Mouse (Mus musculus) spleen, postnatal 4 days (tissue): ENCODE data around the gene Atg4a-ps.

Experiments
- DNase-seq, 2 experiments: peaks; one replicate each; pipeline ENCODE4 v3.0.0; 2022; ENCODE audit warnings: low spot score in 2 of 2

Atg4a-ps gene

DNA sequence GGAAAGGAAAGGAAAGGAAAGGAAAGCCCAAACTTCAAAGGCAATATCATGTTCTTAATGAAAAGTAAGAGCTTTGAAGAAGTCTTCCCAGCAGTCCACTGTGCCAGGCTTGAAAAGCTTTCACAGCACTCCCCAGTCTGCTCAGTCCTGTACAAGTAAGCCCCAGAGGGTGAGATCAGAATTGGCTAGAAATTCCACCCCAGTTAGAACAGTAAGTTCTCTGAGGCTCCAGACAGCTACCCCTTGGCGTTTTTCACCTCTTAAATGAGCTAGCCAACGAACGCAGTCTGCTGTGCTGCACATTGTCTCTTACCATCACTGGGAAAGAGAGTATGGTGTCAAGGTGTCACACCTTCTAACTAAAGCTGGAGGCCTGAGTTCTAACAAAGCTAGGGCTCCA is 18.2 kb downstream of the Atg4a-ps start:
- no peak for DNase-seq

DNA sequence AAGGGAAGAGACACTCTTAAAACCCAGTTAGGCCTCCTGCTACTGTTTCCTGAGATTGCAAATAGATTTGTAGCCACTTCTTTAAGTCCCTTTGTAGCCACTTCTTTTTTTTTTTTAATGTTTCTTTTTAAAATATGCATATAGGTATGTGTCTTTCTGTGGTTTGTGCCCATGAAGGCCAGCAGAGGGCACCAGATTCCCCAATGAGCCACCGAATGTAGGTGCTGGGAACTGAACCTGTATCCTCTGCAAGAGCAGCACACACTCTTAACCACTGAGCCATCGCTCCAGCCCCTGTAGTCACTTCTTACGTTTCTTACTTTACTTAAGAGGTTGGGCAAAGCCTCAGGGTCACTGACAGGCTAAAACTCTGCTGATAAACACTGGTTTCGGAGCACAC is 19.4 kb downstream of the Atg4a-ps start:
- no peak for DNase-seq

DNA sequence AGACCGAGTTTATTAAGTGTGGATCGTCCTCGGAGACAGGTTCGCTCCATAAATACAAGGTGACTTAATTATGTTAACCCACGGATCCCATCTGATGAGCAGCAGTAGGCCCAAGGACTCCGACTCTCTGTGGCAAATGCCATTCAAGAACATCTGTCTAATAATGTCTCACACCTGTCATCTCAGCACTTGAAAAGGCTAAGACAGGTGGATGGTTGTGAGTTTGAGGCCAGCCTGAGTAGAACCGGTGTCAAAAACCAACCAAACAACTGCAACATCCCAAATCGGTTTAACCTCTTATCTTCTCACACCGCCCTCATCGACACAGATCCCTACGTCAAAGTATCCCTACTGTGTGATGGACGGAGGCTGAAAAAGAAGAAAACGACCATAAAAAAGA is 20.7 kb downstream of the Atg4a-ps start:
- no peak for DNase-seq

DNA sequence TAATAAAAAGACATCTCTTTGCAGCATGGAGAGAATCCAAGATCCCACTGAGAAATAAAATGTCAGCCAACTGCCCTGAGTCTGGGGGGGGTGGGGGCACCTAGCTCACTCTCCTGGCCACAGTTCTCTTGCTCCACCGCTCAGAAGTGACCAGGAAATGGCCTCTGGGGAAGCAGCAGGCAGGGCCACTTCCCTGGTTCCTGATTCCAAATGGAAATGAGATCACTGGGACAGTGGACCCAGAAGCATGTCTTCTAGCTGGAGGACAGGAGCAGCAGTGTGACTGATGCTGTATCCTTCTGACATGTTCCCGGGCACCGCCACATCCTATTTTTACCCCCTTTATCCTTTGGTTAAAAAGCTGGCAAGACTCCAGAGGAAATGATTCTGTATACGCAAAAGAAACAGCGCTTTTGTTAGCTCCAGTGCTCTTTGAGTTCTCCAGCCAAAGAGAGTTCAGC is 21.2 kb downstream of the Atg4a-ps start:
- no peak for DNase-seq

DNA sequence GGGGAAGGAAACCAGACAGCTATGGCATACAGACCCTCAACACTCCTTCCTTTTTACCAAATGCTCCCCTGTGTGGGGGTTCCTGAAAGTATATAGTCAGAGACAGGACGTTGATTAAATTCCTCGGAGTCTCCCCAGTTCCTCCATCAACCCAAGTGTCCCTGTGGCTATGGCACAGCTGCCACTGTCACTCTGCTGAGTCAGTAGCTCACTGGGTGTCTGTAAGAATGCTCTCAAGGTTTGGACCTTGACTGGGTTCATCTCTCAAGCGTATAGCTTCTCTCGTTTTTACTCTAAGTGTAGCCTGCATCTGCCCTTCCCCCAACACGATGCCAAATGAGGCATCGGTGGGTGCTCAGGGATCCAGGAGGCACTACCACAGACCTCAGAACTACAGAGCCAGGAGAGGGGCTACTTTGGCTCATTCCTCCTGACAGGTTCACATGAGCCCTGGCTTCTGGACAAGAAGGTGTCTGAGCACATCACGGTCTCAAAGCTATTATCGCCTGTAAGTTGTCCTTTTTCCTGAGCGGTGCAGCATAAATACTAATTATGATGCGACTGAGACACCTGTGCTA is 21.9 kb downstream of the Atg4a-ps start:
- no peak for DNase-seq

DNA sequence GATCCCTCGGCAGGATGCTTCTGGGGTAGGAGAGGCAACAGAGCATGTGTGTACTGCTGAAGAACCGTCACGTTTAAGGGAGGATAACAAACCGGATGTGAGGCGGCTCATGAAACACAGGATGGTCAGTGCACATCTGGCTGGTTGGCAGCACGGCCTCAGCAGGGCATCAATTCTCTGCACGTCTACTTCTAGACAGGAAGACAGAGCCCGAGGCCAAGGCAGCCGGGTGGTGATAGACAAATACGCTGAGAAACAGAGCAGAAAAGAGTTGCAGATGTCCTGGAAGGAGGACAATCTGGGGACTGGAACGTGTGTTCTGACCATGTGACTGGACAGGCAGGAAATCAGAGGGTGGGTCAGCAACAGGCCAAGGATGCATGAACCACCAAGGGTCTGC is 25.8 kb downstream of the Atg4a-ps start:
- no peak for DNase-seq

DNA sequence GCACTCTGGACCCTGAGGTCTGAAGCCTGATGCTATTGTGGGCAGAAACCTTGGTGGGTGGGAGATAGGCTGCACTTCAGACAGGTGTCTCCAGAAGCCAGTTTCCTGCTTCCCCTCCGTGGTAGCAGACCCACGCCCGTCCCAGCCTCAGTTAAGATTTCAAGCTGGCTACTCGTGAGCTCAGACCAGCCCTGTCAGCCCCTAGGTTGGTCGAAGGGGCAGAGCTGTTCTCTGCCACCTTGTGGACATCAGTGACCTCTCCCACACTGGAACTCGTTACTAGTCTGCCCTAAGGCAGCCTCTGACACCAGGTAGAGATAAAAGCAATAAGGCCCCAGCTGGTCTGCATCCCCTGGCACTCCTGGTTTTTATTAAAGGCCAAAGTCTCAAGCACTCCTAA is 28.9 kb downstream of the Atg4a-ps start:
- DNase-seq: no peak

DNA sequence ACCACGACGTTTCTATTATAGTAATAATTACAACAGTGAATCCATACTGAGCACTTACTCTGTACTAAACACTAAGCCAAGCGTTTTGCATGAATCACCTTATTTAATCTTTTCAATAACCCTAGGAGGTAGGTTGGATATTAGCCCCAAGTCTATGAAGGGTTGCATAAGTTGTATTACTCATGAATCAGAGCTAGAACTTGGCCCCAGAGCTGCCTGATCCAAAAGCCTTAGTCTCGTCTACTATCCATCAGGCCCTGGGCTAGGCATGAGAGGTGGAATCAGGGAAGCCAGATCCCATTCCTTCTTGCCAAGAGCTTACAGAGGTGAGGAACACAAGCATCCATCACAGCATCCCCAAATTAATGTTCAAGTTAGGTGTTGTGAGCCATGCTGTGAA is 30.2 kb downstream of the Atg4a-ps start:
- no peak for DNase-seq

DNA sequence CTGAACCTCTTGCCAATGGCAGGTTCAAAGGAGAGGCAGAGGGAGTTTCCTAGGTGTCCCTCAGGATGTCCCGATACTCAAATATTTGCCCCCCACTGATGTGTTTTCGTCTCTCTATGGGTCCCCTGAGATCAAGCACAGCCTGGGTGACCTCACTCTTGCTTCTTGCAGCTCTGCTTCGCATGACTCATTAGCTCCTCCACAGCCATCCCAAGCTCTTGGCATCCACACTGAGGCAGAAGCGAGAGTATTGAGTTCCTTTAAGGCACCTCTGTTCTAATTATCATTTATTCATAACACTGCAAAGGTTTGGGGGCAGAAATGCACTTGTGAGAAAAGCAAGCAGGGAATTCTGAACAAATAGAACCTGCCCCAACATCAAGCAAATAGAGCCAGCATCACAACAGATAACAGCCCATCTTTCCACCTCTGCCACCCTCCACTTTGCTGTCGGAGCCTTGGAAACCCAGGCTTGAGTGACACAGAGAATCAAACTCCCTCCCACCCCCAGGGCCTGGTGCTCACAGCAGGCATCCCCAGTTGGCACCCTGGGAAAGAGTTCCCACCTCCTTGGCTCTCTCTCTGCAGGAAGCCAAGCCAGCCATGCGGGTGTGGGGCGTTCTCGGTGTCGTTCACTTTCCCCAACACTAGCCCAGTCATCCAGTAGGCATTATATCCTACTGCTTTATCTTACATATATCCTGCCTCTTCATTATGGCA is 33.1 kb downstream of the Atg4a-ps start:
- DNase-seq: no peak

DNA sequence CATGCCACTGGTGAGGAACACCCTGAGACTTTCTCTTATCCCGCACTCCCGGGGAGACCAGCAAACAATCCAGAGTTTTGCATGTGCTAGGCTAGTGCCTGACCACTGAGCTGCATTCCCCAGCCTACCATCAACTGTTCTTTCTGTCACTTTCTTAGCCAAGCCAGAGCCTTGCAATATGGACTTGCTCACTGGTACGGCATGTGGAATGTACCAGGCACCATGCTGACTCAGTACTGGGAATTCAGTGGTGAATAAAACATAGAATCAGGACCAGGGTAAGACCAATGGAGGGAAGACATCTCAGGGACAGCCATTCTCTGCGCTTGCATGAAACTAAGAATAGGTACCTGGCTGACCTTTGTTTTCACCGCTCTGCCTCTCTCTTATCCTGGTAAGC is 35.6 kb downstream of the Atg4a-ps start:
- DNase-seq: no peak

DNA sequence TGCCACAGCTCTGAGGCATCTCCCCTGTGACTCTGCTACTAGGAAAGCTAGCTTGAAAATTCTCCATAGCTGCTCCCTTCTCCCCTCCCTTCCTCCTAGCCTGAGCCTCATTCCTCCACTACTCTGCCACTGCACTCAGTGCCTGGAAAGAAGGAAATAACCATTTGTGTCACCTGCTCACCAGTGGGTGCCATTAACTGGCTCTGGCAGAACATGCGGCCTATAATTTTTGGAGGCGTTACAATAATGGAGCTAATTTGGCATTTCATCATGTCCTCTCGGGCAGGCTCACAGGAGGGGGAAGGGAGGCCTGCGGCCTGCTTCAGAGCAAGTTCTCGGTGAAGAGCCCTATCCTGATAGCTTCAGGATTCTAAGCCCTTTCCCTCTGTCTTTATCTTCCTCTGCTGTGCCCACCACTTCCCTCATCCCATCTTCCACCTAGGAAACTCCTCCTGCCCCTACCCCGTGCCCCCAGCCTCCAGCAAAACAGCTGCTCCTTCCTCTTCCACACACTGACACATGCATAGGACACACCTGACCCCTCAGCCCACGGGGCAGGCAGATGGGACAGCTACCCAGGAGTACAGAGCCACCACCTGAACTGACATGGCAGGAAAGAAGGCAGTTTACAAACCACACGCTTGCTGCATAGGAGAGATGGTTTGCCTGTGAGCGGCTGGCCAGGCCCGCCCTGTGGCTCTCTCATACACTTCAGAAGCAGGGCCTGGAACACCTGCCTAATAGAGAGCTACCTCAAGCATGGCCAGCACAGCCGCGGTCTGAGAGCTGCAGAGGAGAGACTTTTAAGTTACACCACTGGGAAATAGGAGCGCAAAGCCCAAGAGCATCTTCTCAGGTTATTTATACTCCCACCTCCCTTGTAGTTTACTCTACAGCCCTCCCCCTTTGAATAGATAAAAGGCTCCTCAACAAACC is 38.9 kb downstream of the Atg4a-ps start:
- no peak for DNase-seq

DNA sequence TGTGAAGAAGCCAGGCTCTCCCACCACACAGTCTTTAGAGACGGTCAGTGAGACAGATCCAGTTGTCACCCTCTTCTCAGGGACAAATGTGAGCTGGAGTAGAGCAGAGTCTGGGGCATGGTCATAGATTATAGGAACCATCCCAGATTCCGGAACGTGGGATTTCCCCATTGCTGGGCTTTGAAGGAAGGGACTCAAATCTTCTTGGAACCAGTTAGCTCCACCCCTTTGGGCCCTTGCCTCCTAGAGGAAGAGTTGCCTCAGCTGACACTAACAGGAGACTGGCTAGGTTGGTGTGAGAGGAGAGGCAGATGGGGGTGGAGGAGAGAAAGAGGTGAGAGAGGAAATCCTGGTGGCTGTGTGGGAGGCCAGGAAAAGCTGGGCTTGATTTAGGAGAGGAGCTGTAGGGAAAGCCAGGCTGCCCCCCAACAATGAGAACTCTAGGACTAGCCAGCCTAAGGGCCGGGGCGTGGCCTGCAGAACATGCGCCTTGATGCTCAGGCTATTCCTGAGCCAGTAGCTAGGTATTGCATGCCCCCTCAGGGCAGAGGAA is 39.7 kb downstream of the Atg4a-ps start:
- no peak for DNase-seq

DNA sequence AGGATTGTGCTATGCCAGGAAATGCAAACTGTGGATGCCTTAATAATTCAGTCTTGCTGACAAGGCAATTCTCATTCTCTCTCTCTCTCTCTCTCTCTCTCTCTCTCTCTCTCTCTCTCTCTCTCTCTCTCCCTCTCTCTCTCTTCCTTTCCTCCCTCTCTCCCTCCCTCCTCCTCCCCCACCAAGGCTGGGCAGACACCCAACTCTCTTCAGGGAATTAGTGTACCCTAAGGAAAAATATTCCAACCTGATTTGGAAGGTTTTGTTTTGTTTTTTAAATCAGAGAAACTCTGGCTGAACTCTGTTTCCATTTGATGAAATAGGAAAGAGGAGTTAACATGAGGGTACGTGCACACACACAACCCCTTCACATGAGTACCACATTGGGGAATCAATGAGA is 44.3 kb downstream of the Atg4a-ps start:
- no peak for DNase-seq

DNA sequence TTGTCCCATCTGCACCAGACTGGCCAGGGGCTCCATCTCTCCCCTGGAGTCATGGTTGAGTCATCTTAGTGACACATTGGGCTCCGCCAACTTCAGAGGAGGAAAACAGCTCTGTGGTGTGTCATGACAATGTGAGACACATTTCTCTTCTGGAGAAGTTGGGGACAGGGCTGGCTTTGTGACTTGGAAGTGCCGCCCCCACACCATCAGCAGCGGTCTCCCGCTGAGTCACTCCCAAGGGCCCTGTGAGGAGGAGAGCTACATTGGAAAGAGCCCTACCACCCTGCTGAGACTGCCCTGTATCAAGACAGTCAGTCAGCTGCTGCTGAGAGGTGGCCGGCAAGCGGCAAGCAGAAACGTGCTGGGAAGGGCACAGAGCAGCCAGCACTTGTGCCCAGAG is 44.9 kb downstream of the Atg4a-ps start:
- DNase-seq: no peak

DNA sequence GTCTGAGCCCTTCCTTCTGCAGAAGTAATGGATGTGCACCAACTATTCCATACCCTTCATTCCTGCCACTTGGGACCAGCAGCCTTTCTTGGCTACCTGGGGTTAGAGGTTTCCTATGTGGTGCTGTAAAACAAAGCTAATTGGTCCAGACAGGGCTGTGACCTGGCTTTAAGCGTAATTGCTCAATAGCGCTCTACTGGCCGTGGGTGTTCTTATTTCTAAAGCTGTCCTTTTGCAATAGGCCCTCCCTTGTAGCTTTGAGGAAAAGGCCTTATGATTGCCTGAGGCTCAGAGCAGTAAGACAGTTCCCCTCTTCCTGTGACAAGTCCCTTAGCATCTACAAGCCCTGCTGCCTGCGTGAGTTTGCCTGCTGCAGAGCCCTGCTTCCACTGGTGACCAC is 48.3 kb downstream of the Atg4a-ps start:
- no peak for DNase-seq

DNA sequence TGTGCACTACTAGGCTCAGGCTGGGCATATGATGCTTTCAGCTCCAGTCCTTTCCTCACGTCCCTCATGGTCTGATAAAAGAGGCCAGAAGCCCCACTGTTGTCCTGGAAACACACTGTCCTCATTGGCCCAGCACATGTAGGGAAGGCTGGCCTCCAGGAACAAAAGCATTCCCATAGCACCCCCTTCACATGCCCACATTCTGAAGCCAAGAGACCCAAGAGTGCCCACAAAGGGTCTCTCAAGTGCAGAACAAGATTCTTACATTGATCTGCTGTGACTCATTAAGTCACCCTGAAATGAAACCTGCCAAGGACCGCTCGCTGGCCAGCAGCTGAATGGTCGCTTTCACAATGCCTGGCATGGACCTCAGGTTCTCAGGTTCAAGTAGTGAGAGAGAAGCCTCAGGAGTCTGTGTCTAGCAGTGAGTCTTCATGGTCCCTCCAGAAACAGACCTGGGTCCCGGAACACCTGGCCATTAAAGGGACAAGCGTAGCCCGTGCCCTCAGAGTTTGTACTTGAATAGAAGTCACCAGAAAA is 50.5 kb downstream of the Atg4a-ps start:
- DNase-seq: no peak
